Mouse (Mus musculus): ENCODE measurements around the gene Lrrc8a.

DNA sequence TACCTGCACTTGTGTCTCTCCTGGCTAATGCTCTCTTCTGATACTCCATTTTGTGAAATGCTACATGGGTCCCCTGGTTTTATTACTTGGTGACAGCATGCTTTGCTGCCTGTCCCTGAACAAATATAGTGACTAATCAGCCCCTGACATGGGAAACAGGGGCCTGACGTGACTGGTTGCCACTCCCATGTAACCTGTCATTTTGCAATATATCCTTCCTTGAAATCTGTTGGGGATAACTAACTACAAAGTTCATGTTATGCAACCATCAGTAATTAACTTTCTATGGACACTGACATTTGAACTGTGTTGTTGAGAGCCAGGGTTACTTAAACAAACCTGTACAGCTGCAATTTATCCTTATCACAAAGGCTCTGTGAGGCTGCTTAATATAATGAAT, 37.5 kb upstream of the Lrrc8a start:
- TF ChIP-seq MAFK (IDR thresholded peaks at IDR 0.05; ENCODE audit: insufficient read depth, low read depth, low read length) (no peak), HCFC1 (IDR thresholded peaks at IDR 0.05; ENCODE audit: borderline replicate concordance, insufficient read depth, low read length) (no peak), ZNF384 (IDR thresholded peaks at IDR 0.05; ENCODE audit: low read depth, low read length) (no peak), ZC3H11A (IDR thresholded peaks at IDR 0.05; ENCODE audit: borderline replicate concordance, low read depth, low read length) (no peak)

All from ES-E14 (cell line).